Mouse (Mus musculus): ENCODE measurements around the gene Abhd16a. TPM values are rescaled to one million over a fixed set of nuclear protein-coding genes. Genes with fewer than 3 reads are reported as not detected.

Abhd16a gene
- polyA plus RNA-seq, 2 experiments = 78.0 to 98.6 TPM

- no peaks in the 10 kb centered on the region for H3K27me3 ChIP-seq (ENCODE audit: control insufficient read depth, insufficient read depth, low read length)
- H3K4me2 ChIP-seq (replicated peaks; ENCODE audit: low read depth, low read length, severe bottlenecking) = peak overlapping the region; percentile 73
- peaks cover 28% of the 10 kb centered on the region for H3K36me3 ChIP-seq (ENCODE audit: control insufficient read depth, insufficient read depth, low read length)
- 0 out of 2 replicates have a peak, but pooled peaks have one; percentile 2 for TF ChIP-seq POLR2A (IDR thresholded peaks at IDR 0.05; ENCODE audit: borderline replicate concordance, extremely low read depth, insufficient read depth, insufficient read length)
- peak overlapping the region; percentile 81 for H3K9ac ChIP-seq (ENCODE audit: low read depth, low read length, severe bottlenecking)
- peak overlapping the region; percentile 88 for H3K27ac ChIP-seq (replicated peaks; ENCODE audit: low read depth, low read length)
- DNase-seq (ENCODE audit: low spot score) (no peak), ATAC-seq (ENCODE audit: low FRiP score, low read depth) (peak; percentile 56)
- peaks cover 9% of the 10 kb centered on the region; the same call in 1 of the 2 replicates for H3K4me1 ChIP-seq (ENCODE audit: control insufficient read depth, insufficient read depth, low read length)
- peak overlapping the region; percentile 73 for H3K4me3 ChIP-seq (replicated peaks; ENCODE audit: low read length)
- no peaks in the 10 kb centered on the region for H3K9me3 ChIP-seq (ENCODE audit: control insufficient read depth, low read length)
- WGBS = 1% methylated on average over 26 of the region's 43 CpGs
Observed at GRCm38 (mm10) chr17:35135591-35136320, 46.7 kb downstream of the Abhd16a start.

GRCm38 (mm10) chr17:35139269-35139668 is 50.2 kb downstream of the Abhd16a start:
- 87% methylated on average over 3 of the region's 3 CpGs for whole genome bisulfite sequencing
- Histone ChIP-seq H3K36me3 (ENCODE audit: control insufficient read depth, insufficient read depth, low read length) (peaks cover 63% of the 10 kb centered on the region), H3K4me2 (replicated peaks; ENCODE audit: low read depth, low read length, severe bottlenecking) (no peak overlapping the region)

DNA sequence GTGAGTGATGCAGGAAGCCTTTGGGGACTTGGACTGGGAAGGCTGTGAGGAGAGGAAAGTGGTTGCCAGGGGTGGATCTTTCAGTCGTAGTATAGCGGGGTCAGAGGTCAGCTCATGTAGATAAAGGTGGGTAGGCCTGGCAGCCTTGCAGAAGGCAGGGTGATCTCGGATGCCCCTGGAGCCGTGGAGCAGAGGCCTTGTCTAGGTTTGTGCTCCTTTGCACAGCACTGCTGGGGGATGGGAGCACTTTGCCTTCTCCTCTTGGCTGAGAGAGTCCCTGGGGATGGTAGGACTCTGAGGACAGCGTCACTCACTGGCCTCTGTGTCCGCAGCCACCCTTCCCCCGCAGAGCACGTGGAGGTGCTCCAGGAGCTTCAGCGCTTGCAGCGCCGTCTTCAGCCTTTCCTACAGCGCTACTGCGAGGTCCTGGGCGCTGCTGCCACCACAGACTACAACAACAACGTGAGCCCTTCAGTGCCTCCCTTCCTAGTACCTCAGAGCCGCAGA is 51.5 kb downstream of the Abhd16a start:
- no peaks in the 10 kb centered on the region for H3K9me3 ChIP-seq (ENCODE audit: control insufficient read depth, low read length)
- no peak overlapping the region for H3K9ac ChIP-seq (ENCODE audit: low read depth, low read length, severe bottlenecking)
- H3K4me3 ChIP-seq (replicated peaks; ENCODE audit: low read length) = no peak overlapping the region
- DNase-seq (ENCODE audit: low spot score) (no peak), ATAC-seq (ENCODE audit: low FRiP score, low read depth) (no peak)
- no peak overlapping the region for H3K27ac ChIP-seq (replicated peaks; ENCODE audit: low read depth, low read length)
- H3K27me3 ChIP-seq (ENCODE audit: control insufficient read depth, insufficient read depth, low read length) = no peaks in the 10 kb centered on the region
- H3K4me1 ChIP-seq (ENCODE audit: control insufficient read depth, insufficient read depth, low read length) = peaks cover 9% of the 10 kb centered on the region; the same call in 1 of the 2 replicates
- WGBS = 84% methylated on average over 16 of the region's 16 CpGs
- TF ChIP-seq POLR2A (IDR thresholded peaks at IDR 0.05; ENCODE audit: borderline replicate concordance, extremely low read depth, insufficient read depth, insufficient read length) = no peak
- H3K4me2 ChIP-seq (replicated peaks; ENCODE audit: low read depth, low read length, severe bottlenecking) = no peak overlapping the region
- H3K36me3 ChIP-seq (ENCODE audit: control insufficient read depth, insufficient read depth, low read length) = peaks cover 76% of the 10 kb centered on the region

More at GRCm38 (mm10) chr17:35139269-35139668, 50.2 kb downstream of the Abhd16a start:
- Histone ChIP-seq H3K27ac (replicated peaks; ENCODE audit: low read depth, low read length) (no peak overlapping the region), H3K4me1 (ENCODE audit: control insufficient read depth, insufficient read depth, low read length) (peaks cover 9% of the 10 kb centered on the region; the same call in 1 of the 2 replicates), H3K27me3 (ENCODE audit: control insufficient read depth, insufficient read depth, low read length) (no peaks in the 10 kb centered on the region), H3K4me3 (replicated peaks; ENCODE audit: low read length) (no peak overlapping the region), H3K9ac (ENCODE audit: low read depth, low read length, severe bottlenecking) (no peak overlapping the region), H3K9me3 (ENCODE audit: control insufficient read depth, low read length) (no peaks in the 10 kb centered on the region)
- TF ChIP-seq POLR2A (IDR thresholded peaks at IDR 0.05; ENCODE audit: borderline replicate concordance, extremely low read depth, insufficient read depth, insufficient read length) = no peak
- no peak for ATAC-seq (ENCODE audit: low FRiP score, low read depth)
- no peak for DNase-seq (ENCODE audit: low spot score)

DNA sequence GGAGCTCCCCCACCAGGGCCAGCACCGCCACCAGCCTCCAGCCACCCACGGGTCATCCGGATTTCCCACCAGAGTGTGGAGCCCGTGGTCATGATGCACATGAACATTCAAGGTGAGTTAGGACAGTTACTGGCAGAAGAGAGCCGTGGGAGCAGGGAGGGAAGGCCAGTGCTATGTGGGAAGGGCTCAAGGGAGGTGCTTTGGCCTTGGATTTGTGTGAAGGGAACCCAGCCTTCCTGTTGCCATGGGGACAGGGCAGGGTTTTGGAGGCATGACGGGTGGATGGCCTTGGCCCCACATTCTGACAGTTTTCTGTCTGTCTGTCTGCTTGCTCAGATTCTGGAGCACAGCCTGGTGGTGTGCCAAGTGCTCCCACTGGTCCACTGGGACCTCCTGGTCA is 52.9 kb downstream of the Abhd16a start:
- H3K4me3 ChIP-seq (replicated peaks; ENCODE audit: low read length) = no peak overlapping the region
- H3K9me3 ChIP-seq (ENCODE audit: control insufficient read depth, low read length) = no peaks in the 10 kb centered on the region
- no peaks in the 10 kb centered on the region for H3K27me3 ChIP-seq (ENCODE audit: control insufficient read depth, insufficient read depth, low read length)
- no peak overlapping the region for H3K27ac ChIP-seq (replicated peaks; ENCODE audit: low read depth, low read length)
- peaks cover 90% of the 10 kb centered on the region for H3K36me3 ChIP-seq (ENCODE audit: control insufficient read depth, insufficient read depth, low read length)
- H3K4me2 ChIP-seq (replicated peaks; ENCODE audit: low read depth, low read length, severe bottlenecking) = no peak overlapping the region
- DNase-seq (ENCODE audit: low spot score) = no peak
- TF ChIP-seq POLR2A (IDR thresholded peaks at IDR 0.05; ENCODE audit: borderline replicate concordance, extremely low read depth, insufficient read depth, insufficient read length) = no peak
- 90% methylated on average over 6 of the region's 6 CpGs for WGBS
- 0 out of 2 replicates have a peak, but pooled peaks cover 3% of the 10 kb centered on the region for H3K4me1 ChIP-seq (ENCODE audit: control insufficient read depth, insufficient read depth, low read length)
- ATAC-seq (ENCODE audit: low FRiP score, low read depth) = no peak
- H3K9ac ChIP-seq (ENCODE audit: low read depth, low read length, severe bottlenecking) = no peak overlapping the region

- Histone ChIP-seq H3K9me3 (ENCODE audit: control insufficient read depth, low read length) (no peaks in the 10 kb centered on the region), H3K36me3 (ENCODE audit: control insufficient read depth, insufficient read depth, low read length) (peaks cover 99% of the 10 kb centered on the region), H3K4me1 (ENCODE audit: control insufficient read depth, insufficient read depth, low read length) (no peaks in the 10 kb centered on the region), H3K27ac (replicated peaks; ENCODE audit: low read depth, low read length) (no peak overlapping the region), H3K4me3 (replicated peaks; ENCODE audit: low read length) (no peak overlapping the region), H3K4me2 (replicated peaks; ENCODE audit: low read depth, low read length, severe bottlenecking) (no peak overlapping the region), H3K27me3 (ENCODE audit: control insufficient read depth, insufficient read depth, low read length) (no peaks in the 10 kb centered on the region), H3K9ac (ENCODE audit: low read depth, low read length, severe bottlenecking) (no peak overlapping the region)
- DNase-seq (ENCODE audit: low spot score) = no peak
- TF ChIP-seq POLR2A (IDR thresholded peaks at IDR 0.05; ENCODE audit: borderline replicate concordance, extremely low read depth, insufficient read depth, insufficient read length) = no peak
- 85% methylated on average over 5 of the region's 5 CpGs for WGBS
- ATAC-seq (ENCODE audit: low FRiP score, low read depth) = no peak
Observed at GRCm38 (mm10) chr17:35146139-35146538, 57.1 kb downstream of the Abhd16a start.

Data from limb, embryonic 14.5 days (tissue).